Comparison of ENCODE assay signal across 20 mouse cellular contexts in the genomic region with DNA sequence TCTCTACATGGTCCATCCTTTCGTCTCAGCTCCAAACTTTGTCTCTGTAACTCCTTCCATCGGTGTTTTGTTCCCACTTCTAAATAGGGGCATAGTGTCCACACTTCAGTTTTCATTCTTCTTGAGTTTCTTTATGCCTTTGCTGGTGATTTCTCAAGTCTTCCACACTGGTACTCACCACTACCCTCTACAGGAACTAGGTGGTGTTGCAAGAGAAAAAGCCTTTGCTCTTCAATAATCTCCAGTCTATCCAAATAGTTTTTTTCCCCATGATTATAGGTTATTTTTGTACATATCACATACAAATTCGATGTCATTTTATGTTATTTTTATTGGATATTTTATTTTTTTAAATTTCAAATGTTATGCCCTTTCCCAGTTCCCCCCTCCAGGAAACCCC.
DNase-seq lines count a peak whose midpoint lies in the region; ATAC-seq and TF ChIP-seq lines count a peak whose summit lies in the region.
"Had no signal": no experiment of that assay in that cellular context is flagged by ENCODE, and none has a peak within 500 bp of the region (broad histone marks: within the 10 kb centered on the region; RNA-seq: fewer than 3 reads in every experiment).

No protein-coding gene starts in this region.

- no peak overlapping the region for H3K4me2 ChIP-seq in forebrain, embryonic 12.5 days
- H3K4me2 ChIP-seq: hindbrain, embryonic 14.5 days; neural tube, embryonic 15.5 days; stomach, embryonic 15.5 days had no signal

- no peak overlapping the region for H3K27ac ChIP-seq in layer of hippocampus, adult 2 months
- no peak overlapping the region for H3K27ac ChIP-seq in ES-E14 (ENCODE audit: insufficient read depth, low read depth, low read length, poor library complexity, severe bottlenecking)
- no peak overlapping the region for H3K27ac ChIP-seq in forebrain, embryonic 12.5 days
- H3K27ac ChIP-seq: heart, adult 2 months; hindbrain, embryonic 14.5 days; neural tube, embryonic 15.5 days; stomach, embryonic 15.5 days had no signal

- 65% methylated on average over 3 of the region's 3 CpGs for WGBS in forebrain, embryonic 12.5 days

- in situ Hi-C loops in ES-E14 (cut with MboI; ENCODE audit: low sequenced_read_pairs in 2 of 2, unreplicated experiment in 2 of 2): no loop called here

- DNase-seq in layer of hippocampus, adult 2 months (ENCODE audit: low spot score in 2 of 2): no peak
- no peak for DNase-seq in layer of hippocampus, postnatal 25 days (ENCODE audit: extremely low spot score in 1 of 2, low spot score in 1 of 2)
- peak; percentile 44 for DNase-seq in 416B (ENCODE audit: low read depth)
- DNase-seq in ES-E14 (ENCODE audit: low read depth, low spot score): peak; percentile 30
- DNase-seq in embryo, embryonic 11.5 days (ENCODE audit: low read depth, low spot score): peak; percentile 2
- DNase-seq in liver: no peak
- DNase-seq: adrenal gland, adult 8-10 months; cerebellum, adult 18-20 months; forebrain, postnatal 0 days; heart, adult 2 months; heart, postnatal 10 days; kidney, adult 2 months; kidney, postnatal 4 days; right cerebral cortex, adult 18-20 months; thymus, postnatal 25 days had no signal

- H3K9me3 ChIP-seq in ES-E14 (ENCODE audit: control insufficient read depth, insufficient read depth, low read depth, low read length): no peaks in the 10 kb centered on the region
- H3K9me3 ChIP-seq in forebrain, embryonic 12.5 days: no peaks in the 10 kb centered on the region
- H3K9me3 ChIP-seq: megakaryocyte, embryonic 14.5 days; neural tube, embryonic 15.5 days; stomach, embryonic 15.5 days had no signal

- peak; percentile 59 for TF ChIP-seq CTCF in layer of hippocampus, adult 2 months (conservative IDR thresholded peaks at IDR 0.05)

- H3K9ac ChIP-seq in ES-E14 (ENCODE audit: insufficient read depth, low read depth, low read length, poor library complexity, severe bottlenecking): no peak overlapping the region
- H3K9ac ChIP-seq in forebrain, embryonic 12.5 days: no peak overlapping the region
- H3K9ac ChIP-seq: forebrain, postnatal 0 days; hindbrain, embryonic 14.5 days; neural tube, embryonic 15.5 days; stomach, embryonic 15.5 days had no signal

- ATAC-seq in forebrain, embryonic 12.5 days (ENCODE audit: low FRiP score): no peak
- ATAC-seq: forebrain, postnatal 0 days had no signal

- no peak overlapping the region for H3K4me3 ChIP-seq in layer of hippocampus, adult 2 months
- H3K4me3 ChIP-seq in ES-E14 (ENCODE audit: insufficient read depth in 1 of 2, low read depth in 1 of 2, low read length in 2 of 2, poor library complexity in 1 of 2, severe bottlenecking in 1 of 2): no peak overlapping the region
- no peak overlapping the region for H3K4me3 ChIP-seq in forebrain, embryonic 12.5 days (replicated peaks)
- H3K4me3 ChIP-seq: heart, adult 2 months; megakaryocyte, embryonic 14.5 days; neural tube, embryonic 15.5 days; stomach, embryonic 15.5 days had no signal

- H3K27me3 ChIP-seq in forebrain, embryonic 12.5 days: no peaks in the 10 kb centered on the region
- H3K27me3 ChIP-seq: megakaryocyte, embryonic 14.5 days; neural tube, embryonic 15.5 days; stomach, embryonic 15.5 days had no signal

- H3K36me3 ChIP-seq in ES-E14 (ENCODE audit: control insufficient read depth, insufficient read depth, low read length, poor library complexity, severe bottlenecking): no peaks in the 10 kb centered on the region
- H3K36me3 ChIP-seq in forebrain, embryonic 12.5 days (replicated peaks): no peaks in the 10 kb centered on the region
- H3K36me3 ChIP-seq: neural tube, embryonic 15.5 days; stomach, embryonic 15.5 days had no signal

- no peaks in the 10 kb centered on the region for H3K4me1 ChIP-seq in ES-E14 (ENCODE audit: control insufficient read depth in 2 of 2, insufficient read depth in 2 of 2, low read length in 2 of 2, poor library complexity in 1 of 2)
- no peaks in the 10 kb centered on the region for H3K4me1 ChIP-seq in forebrain, embryonic 12.5 days
- H3K4me1 ChIP-seq: megakaryocyte, embryonic 14.5 days; neural tube, embryonic 15.5 days; stomach, embryonic 15.5 days had no signal

TF ChIP-seq in ES-E14, 5 proteins besides CTCF, POLR2A, EP300 and RAD21:
- TF ChIP-seq CHD2 (IDR thresholded peaks at IDR 0.05; ENCODE audit: low read depth, low read length) (no peak), MAFK (IDR thresholded peaks at IDR 0.05; ENCODE audit: insufficient read depth, low read depth, low read length) (no peak), ZC3H11A (IDR thresholded peaks at IDR 0.05; ENCODE audit: borderline replicate concordance, low read depth, low read length) (no peak), ZNF384 (IDR thresholded peaks at IDR 0.05; ENCODE audit: low read depth, low read length) (no peak), HCFC1 (IDR thresholded peaks at IDR 0.05; ENCODE audit: borderline replicate concordance, insufficient read depth, low read length) (no peak)

Comparison
In these comparisons a context has a peak if more than half of its experiments do, and no peak if none do; other contexts are left out.
1. DNase-seq: peak in 416B (single experiment), ES-E14 (single experiment) and embryo, embryonic 11.5 days (single experiment); none in layer of hippocampus, adult 2 months (0 of 2), layer of hippocampus, postnatal 25 days (0 of 2) and liver (single experiment).